Mouse (Mus musculus) myocyte (in vitro differentiated cells): ENCODE results near the gene Dzip1. TPM values are rescaled to one million over a fixed set of nuclear protein-coding genes. Genes with fewer than 3 reads are reported as not detected.

Experiments
- H3K27me3 ChIP-seq: one replicate; pipeline ENCODE4 v1.6.1; 2011; ENCODE audit not compliant: control insufficient read depth, insufficient read depth, insufficient read length
- H3K36me3 ChIP-seq: one replicate; pipeline ENCODE4 v1.6.1; 2011; ENCODE audit not compliant: control insufficient read depth, insufficient read depth
- H3K4me2 ChIP-seq: one replicate; pipeline ENCODE4 v1.6.1; 2011; ENCODE audit warnings: low read depth, control low read depth
- H3K4me3 ChIP-seq: one replicate; pipeline ENCODE4 v1.5.1; 2011; ENCODE audit warnings: mild to moderate bottlenecking, control low read depth, moderate library complexity
- H3K79me2 ChIP-seq: one replicate; pipeline ENCODE4 v1.6.1; 2011; ENCODE audit not compliant: control insufficient read depth, insufficient read depth
- H3ac ChIP-seq: one replicate; pipeline ENCODE4 v1.6.1; 2011; ENCODE audit not compliant: control insufficient read depth, insufficient read length
- CEBPB ChIP-seq: IDR thresholded peaks from 2 replicates; pipeline ENCODE4 v1.6.1; 2011; ENCODE audit warnings: mild to moderate bottlenecking, moderate library complexity; ENCODE audit not compliant: poor library complexity, insufficient read depth, severe bottlenecking
- E2F4 ChIP-seq: IDR thresholded peaks from one replicate; pipeline ENCODE4 v1.6.1; 2011; ENCODE audit warnings: mild to moderate bottlenecking, control low read depth, moderate library complexity; ENCODE audit not compliant: insufficient read depth
- MAX ChIP-seq: IDR thresholded peaks from one replicate; pipeline ENCODE4 v1.6.1; 2011; ENCODE audit warnings: low read depth, mild to moderate bottlenecking, control low read depth
- MYOD1 ChIP-seq, 3 experiments: IDR thresholded peaks; one replicate each; pipeline ENCODE4 v1.6.1; 2011; ENCODE audit warnings: control low read depth in 2 of 3, low read depth in 2 of 3, mild to moderate bottlenecking in 2 of 3, moderate library complexity in 1 of 3; ENCODE audit not compliant: insufficient read length in 2 of 3, control insufficient read depth in 1 of 3
- MYOG ChIP-seq, 3 experiments: IDR thresholded peaks; one replicate each; pipeline ENCODE4 v1.6.1; 2011; ENCODE audit warnings: control low read depth in 2 of 3, low read depth in 2 of 3, mild to moderate bottlenecking in 2 of 3; ENCODE audit not compliant: insufficient read length in 2 of 3, control insufficient read depth in 1 of 3, insufficient read depth in 1 of 3
- POLR2A ChIP-seq: IDR thresholded peaks from one replicate; pipeline ENCODE4 v1.6.1; 2011; ENCODE audit warnings: low read depth, mild to moderate bottlenecking, control low read depth, moderate library complexity; ENCODE audit not compliant: insufficient read length
- POLR2AphosphoS2 ChIP-seq: IDR thresholded peaks from one replicate; pipeline ENCODE4 v1.6.1; 2011; ENCODE audit warnings: low read depth, control low read depth; ENCODE audit not compliant: insufficient read length
- REST ChIP-seq: IDR thresholded peaks from one replicate; pipeline ENCODE4 v1.6.1; 2011; ENCODE audit warnings: mild to moderate bottlenecking, control low read depth, moderate library complexity; ENCODE audit not compliant: insufficient read depth, insufficient read length
- SRF ChIP-seq: IDR thresholded peaks from one replicate; pipeline ENCODE4 v1.6.1; 2011; ENCODE audit warnings: low read depth; ENCODE audit not compliant: control insufficient read depth, insufficient read length
- TCF12 ChIP-seq: IDR thresholded peaks from one replicate; pipeline ENCODE4 v1.6.1; 2011; ENCODE audit warnings: mild to moderate bottlenecking, control low read depth; ENCODE audit not compliant: poor library complexity, insufficient read depth, severe bottlenecking
- TCF3 ChIP-seq: IDR thresholded peaks from one replicate; pipeline ENCODE4 v1.6.1; 2011; ENCODE audit warnings: low read depth, control low read depth; ENCODE audit not compliant: insufficient read length
- USF1 ChIP-seq: IDR thresholded peaks from one replicate; pipeline ENCODE4 v1.6.1; 2011; ENCODE audit warnings: low read depth, mild to moderate bottlenecking, control low read depth, moderate library complexity
- polyA plus RNA-seq: library from polyadenylated mRNA; unstranded; fragments of >200 nt; fragmentation: generic; extraction: Trizol; gene quantifications from one replicate; pipeline ENCODE4 v1.2.1, GENCODE M21; 2012; ENCODE audit warnings: missing spikeins

The Dzip1 gene
- polyA plus RNA-seq, 1 experiment: 3.8 TPM

- no peak for TF ChIP-seq USF1
- TF ChIP-seq TCF3: no peak
- no peak for TF ChIP-seq MAX
- TF ChIP-seq TCF12: no peak
- TF ChIP-seq CEBPB: no peak
- no peak for TF ChIP-seq POLR2AphosphoS2
- TF ChIP-seq REST: no peak
- TF ChIP-seq SRF: no peak
- no peak for TF ChIP-seq MYOG (IDR thresholded peaks at IDR 0.05; ENCODE audit: control insufficient read depth in 1 of 3, insufficient read depth in 1 of 3, insufficient read length in 2 of 3, low read depth in 2 of 3)
- no peak for TF ChIP-seq MYOD1 (IDR thresholded peaks at IDR 0.05; ENCODE audit: control insufficient read depth in 1 of 3, insufficient read length in 2 of 3, low read depth in 2 of 3)
- no peaks in the 10 kb centered on the region for H3K36me3 ChIP-seq
- peaks cover 81% of the 10 kb centered on the region for H3K79me2 ChIP-seq
- no peaks in the 10 kb centered on the region for H3K27me3 ChIP-seq
- no peak overlapping the region for H3ac ChIP-seq
- no peak overlapping the region for H3K4me3 ChIP-seq
- H3K4me2 ChIP-seq: no peak overlapping the region
These were observed 16.8 kb upstream of the Dzip1 start for GRCm38 (mm10) chr14:118942076-118942475.

DNA sequence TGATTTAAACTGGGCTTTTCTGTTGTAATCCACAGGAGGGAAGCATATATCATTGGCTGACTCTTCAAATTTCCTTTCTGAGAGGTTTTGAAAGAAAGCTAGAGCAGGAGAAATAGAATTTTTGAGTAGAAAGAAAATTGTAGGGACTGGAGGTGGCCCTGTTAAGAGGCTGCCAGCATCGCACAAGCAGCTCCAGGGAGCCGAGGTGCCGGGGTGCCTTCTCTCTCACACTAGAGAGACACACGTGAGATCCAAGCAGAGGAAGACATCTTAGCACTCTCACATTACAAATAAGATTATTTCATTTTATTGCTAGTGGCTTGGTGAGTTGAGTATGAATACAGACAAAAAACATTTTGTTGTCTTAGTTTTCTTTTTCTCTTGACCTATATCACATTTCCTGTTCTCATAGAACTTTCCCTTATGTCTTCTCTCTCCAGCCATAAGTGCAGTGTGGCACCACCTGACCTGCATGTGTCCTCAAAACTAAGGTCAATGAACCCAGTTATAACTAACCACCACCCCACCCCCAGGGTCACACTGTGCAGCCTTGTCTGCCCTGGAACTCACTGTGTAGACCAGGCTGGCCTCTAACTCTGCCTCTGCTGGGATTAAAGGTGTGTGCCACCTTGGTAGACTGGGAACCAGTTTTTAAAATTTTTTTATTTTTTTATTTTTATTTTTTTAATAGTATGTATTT, 15.7 kb upstream of the Dzip1 start:
- Histone ChIP-seq H3K79me2 (peaks cover 71% of the 10 kb centered on the region), H3K4me3 (no peak overlapping the region), H3K36me3 (no peaks in the 10 kb centered on the region), H3K4me2 (no peak overlapping the region), H3K27me3 (no peaks in the 10 kb centered on the region), H3ac (no peak overlapping the region)
- TF ChIP-seq POLR2A (no peak), TCF3 (no peak)

- H3K4me3 ChIP-seq: peak overlapping the region; percentile 39
- H3K4me2 ChIP-seq: peak overlapping the region; percentile 96
- peaks cover 48% of the 10 kb centered on the region for H3K79me2 ChIP-seq
- no peaks in the 10 kb centered on the region for H3K36me3 ChIP-seq
- no peaks in the 10 kb centered on the region for H3K27me3 ChIP-seq
- H3ac ChIP-seq: peak overlapping the region; percentile 76
- TF ChIP-seq CEBPB (no peak), E2F4 (no peak), MYOG (IDR thresholded peaks at IDR 0.05; ENCODE audit: control insufficient read depth in 1 of 3, insufficient read depth in 1 of 3, insufficient read length in 2 of 3, low read depth in 2 of 3) (no peak), USF1 (no peak), REST (no peak), MYOD1 (IDR thresholded peaks at IDR 0.05; ENCODE audit: control insufficient read depth in 1 of 3, insufficient read length in 2 of 3, low read depth in 2 of 3) (no peak), TCF3 (no peak), SRF (no peak), TCF12 (no peak), POLR2AphosphoS2 (no peak), MAX (no peak), POLR2A (no peak)
These were observed 13.3 kb upstream of the Dzip1 start for GRCm38 (mm10) chr14:118938551-118938950.

- Histone ChIP-seq H3K27me3 (no peaks in the 10 kb centered on the region), H3K4me2 (peak within 1 kb of the TSS; percentile 96), H3K79me2 (peaks cover 40% of the 10 kb centered on the region), H3K36me3 (no peaks in the 10 kb centered on the region), H3ac (peak within 1 kb of the TSS; percentile 76), H3K4me3 (peak within 1 kb of the TSS; percentile 39)
- TF ChIP-seq POLR2A (peak; percentile 82), MYOG (IDR thresholded peaks at IDR 0.05; ENCODE audit: control insufficient read depth in 1 of 3, insufficient read depth in 1 of 3, insufficient read length in 2 of 3, low read depth in 2 of 3) (peak in 1 of 3 experiments; percentile 1), SRF (no peak), POLR2AphosphoS2 (peak; percentile 78)
These were observed 12.6 kb upstream of the Dzip1 start, which contains the start of gene Dnajc3 for GRCm38 (mm10) chr14:118937533-118938492. Dnajc3 (plus strand) TSS chr14:118937976.

GRCm38 (mm10) chr14:118936952-118937351, 11.7 kb upstream of the Dzip1 start:
- H3K4me2 ChIP-seq: peak overlapping the region; percentile 96
- H3K36me3 ChIP-seq: no peaks in the 10 kb centered on the region
- no peaks in the 10 kb centered on the region for H3K27me3 ChIP-seq
- peaks cover 32% of the 10 kb centered on the region for H3K79me2 ChIP-seq
- H3K4me3 ChIP-seq: peak overlapping the region; percentile 39
- no peak for TF ChIP-seq TCF12
- TF ChIP-seq REST: no peak
- TF ChIP-seq SRF: no peak
- H3ac ChIP-seq: no peak overlapping the region
